Mouse (Mus musculus) erythroid progenitor cell, adult 5-6 weeks (primary cell): ENCODE data around the gene Mpped1. TPM values are rescaled to one million over a fixed set of nuclear protein-coding genes. Genes with fewer than 3 reads are reported as not detected.

Source experiments
- ATAC-seq: replicated peaks from 2 replicates; pipeline ENCODE4 v1.8.0; 2016; ENCODE audit warnings: moderate number of reproducible peaks, mild to moderate bottlenecking, moderate TSS enrichment, inconsistent platforms; ENCODE audit not compliant: poor library complexity, low FRiP score, severe bottlenecking
- total RNA-seq, 2 experiments: library from RNA; stranded (forward) in 1 of 2; stranded (reverse) in 1 of 2; fragments of 150-400 nt in 1 of 2; fragments of 186-747, 209-891 nt in 1 of 2; gene quantifications; 2 replicates each; pipeline versions ENCODE4 v1.2.3 to v1.2.4; 2015 to 2017; ENCODE audit warnings: low replicate concordance in 2 of 2

Mpped1 gene
- total RNA-seq, 2 experiments from 2014 or later = not detected

DNA sequence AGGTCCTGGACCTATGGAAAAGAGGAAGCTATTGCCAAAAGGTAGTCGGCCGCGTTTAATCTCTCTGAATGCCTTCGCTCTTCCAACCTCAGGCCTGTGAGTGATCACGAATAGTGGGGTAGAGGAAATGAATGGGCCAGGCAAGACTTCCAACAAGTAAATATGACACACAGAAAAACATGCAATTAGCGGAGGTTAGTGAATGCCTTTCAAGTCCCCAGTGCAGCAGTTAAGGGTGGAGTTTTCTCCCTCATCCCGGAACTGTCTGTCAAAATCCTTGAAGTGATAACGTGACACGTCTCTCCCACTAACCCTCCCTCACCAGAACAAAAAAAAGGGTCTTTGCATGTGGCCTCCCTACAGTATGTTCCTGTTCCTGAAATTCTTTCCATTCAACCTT lies 3.0 kb downstream of the Mpped1 start:
- ATAC-seq = no peak

DNA sequence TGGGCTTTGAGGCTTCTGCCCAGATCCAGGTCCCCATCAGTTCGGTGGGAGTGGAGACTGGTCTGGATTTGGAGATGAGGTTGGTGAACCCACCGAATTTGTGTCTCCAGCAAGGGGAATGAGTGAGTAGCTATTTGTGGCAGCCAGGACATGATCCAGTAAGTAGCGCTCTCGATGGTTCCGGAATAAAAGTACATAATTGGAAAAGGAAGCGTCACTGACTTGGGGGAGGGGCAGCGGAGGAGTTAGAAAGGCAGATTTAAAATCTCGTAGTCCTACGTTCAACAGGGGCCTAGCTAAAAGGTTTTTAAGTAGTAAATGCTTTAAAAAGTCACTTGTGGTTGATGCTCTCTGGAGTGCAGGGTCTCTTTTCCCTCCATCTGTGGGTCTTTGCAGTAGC lies 5.5 kb downstream of the Mpped1 start:
- no peak for ATAC-seq

DNA sequence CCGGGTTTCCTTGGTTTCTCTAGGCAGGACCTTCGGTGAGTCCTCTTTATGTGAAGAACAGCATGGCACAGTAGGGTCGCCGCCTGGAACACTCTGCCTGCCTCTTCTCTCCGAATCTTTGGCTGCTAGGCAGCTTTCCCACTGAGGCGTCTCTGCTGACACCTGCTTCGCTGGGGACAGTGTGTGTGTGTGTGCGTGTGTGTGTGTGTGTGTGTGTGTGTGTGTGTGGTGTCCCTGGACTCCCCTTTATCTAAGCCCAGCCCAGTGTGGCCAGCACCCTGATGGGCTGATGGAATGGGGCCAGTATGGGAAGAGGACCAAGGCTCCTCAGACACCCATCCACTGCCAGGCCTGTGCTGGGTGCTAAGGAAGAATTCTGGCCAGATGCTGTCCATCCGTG lies 9.8 kb downstream of the Mpped1 start:
- ATAC-seq = no peak

DNA sequence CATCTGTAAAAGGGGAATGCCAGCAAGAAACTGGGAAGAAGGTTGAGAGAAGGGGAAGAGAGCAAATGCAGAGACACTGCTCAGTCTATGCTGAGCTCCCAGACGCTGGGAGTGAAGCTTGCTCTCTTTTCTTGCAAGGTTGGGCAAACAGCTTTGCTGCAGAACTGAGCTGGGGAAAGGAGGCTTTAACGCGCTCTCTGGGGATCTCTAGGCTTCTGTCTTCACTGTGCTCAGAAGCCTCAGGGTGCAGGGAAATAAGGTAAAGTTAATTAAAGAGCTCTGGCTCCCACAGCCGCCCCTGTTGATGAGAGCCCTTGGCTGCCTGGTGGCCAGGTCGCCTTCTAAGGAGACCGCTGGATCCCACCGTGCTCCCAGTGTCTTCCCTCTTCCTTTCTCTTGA lies 17.7 kb downstream of the Mpped1 start:
- ATAC-seq = no peak

DNA sequence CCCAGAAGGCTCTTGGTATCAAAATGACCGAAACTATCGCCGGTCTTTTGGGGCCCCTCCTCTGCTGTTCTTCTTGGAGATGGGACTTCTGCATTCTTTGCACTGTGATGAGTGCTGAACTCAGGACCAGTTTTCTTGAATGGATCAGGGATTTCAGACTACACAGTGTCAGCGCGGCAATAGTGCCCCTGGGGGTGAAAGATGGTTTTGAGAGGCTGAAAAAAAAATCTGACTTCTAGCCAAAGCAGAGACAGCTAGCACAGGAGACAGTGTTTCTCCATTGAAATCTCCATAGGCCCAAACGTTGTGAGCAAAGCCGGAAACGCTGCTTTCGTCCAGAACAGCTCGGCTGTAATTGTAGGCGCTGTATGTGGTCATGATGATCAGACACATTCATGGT lies 19.7 kb downstream of the Mpped1 start:
- no peak for ATAC-seq

DNA sequence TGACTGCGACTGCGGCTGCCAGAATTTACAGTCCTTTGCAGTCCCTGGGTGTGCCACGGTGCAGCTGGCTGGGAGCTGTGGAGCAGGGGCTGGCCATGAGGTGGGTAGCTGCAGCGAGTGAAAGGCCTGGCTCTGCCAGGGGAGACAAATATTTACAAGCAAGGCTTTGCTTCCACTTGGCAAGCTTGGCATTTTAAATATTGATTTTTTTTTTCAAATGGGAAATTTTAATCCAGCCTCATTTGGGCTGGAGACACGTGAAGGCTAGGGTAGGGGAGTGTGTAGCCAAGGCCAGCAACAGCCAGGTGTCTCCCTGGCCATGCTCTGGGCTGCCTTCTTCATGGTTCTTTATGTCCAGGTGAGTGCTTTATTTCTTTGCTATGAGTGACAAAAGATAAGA lies 21.7 kb downstream of the Mpped1 start:
- no peak for ATAC-seq

DNA sequence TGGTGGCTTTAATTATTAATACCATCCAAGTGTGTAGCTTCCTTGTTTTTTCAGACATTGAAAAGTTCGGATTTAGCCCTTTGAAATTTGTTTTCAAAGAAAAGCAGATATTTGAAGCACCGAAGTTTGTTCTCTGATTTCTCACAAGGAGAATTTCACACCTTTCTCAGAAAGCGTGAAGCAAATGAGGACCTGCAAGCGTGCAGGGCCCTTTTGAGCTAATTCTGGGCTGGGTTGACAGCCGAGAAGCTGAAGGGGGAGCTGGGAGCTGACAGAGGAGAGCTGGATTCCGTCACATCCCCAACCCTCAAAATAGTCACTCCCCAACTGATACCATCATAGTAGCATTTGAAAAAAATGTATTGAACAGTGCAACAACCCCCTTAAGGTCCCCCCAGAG lies 34.8 kb downstream of the Mpped1 start:
- ATAC-seq = no peak

DNA sequence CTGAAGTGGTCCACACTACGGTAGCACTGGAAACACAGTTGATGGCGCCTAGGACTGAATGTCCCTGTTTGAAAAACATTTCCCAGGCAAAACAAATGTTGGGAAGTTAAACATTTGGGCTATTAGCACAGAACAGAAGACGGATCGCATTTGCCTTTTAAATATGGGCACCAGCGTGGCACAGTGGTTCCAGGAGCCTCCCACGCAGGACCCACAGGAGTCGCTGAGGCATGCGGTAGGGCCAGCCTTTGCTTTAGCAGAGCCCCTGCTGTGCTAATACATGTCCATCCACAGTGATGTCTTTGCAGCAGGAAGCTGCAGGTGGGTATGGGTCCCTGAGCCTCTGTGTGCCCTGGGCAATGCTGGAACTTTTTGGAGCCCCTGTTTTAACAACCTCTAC lies 48.7 kb downstream of the Mpped1 start:
- no peak for ATAC-seq

DNA sequence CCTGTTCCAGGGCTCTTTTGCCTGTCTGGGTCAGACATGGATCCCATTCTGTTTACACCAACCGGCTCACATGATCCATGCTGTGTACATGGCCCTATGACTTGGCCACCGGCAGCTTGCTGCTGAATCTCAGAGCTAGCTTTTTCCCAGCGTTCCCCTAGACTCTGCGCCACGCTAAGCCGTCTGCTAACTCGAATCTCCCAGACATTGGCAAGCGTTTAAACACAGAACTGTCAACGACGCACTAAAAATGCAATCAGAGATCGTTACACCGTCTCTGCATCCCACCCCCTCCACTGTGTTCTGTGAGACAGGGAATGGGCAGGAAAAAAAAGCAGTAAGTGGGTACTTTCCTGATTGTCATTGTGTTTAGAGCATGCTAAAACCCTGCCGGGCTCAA lies 50.0 kb downstream of the Mpped1 start:
- no peak for ATAC-seq

DNA sequence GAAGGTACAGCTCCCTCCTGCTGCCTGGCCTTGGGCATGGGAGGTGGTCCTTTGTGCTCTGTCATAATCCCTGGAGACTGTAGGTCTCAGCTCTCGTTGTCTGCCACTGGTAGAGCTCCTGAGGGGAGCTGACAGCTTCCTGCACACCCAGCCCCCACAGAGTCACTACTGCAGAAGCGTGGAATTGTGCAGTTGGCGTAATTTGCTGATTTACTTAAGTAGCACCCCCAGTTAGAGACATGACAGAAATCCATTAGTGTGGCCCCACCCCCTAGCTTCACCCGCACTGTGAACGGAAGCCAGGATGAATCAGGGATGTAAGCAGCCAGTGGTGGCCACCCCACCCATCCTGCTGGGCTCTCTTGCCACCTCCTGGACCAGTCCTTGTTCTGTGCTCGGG lies 53.0 kb downstream of the Mpped1 start:
- ATAC-seq = no peak

DNA sequence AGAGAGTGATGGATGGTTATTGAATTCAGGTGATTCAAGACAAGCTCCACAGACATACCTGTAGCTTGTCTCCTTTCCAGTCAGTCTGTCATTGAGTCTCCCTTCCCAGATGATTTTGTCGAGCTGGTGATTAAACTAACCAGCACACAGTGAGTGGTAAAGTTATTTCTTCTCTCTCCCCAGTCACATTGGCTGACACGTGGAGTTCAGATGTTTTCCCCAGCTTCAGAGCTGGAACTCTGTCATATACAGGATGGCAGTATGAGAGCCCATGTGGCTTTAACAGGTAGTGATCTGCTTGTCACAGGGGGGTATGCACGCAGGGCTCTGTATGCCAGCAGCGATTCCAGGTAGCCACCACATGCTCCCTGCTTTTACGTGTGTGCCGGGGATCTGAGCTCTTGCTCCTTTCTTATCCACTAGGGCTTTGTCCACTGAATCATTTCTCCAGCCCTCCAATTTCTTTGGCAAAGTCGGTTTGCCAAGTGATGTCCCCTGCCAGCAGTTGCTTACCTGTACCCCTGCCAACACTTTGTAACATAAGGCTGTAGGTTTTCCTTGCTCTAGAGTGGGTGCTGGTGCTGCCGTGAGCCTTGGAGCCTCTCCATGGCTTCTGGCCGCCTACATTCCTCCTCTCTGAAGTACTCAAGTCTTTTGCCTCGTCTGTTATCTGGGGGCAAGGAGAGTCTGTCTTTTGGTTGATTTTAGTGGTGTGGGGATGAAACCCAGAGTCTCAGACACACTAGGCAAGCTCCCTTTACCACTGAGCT lies 61.9 kb downstream of the Mpped1 start:
- ATAC-seq = no peak

DNA sequence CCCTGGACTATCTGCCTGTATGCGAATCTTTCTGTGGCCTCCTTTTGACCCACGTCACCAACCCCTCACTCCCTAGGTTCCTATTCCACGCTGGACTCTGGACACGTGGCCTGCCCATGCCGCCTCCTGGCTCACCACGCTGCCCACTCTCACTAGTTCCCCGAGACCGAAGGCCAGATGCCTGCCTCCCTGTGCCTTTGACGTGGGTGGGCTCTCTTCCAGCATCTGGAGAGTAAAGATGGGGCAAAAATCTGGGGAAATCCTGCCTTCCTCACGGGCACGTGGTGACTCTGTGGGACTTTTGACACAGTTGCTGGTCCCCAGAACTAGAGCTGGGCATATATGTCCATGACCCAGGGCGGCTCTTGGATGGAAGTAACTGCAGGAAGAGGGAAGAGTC lies 63.2 kb downstream of the Mpped1 start:
- ATAC-seq = no peak

DNA sequence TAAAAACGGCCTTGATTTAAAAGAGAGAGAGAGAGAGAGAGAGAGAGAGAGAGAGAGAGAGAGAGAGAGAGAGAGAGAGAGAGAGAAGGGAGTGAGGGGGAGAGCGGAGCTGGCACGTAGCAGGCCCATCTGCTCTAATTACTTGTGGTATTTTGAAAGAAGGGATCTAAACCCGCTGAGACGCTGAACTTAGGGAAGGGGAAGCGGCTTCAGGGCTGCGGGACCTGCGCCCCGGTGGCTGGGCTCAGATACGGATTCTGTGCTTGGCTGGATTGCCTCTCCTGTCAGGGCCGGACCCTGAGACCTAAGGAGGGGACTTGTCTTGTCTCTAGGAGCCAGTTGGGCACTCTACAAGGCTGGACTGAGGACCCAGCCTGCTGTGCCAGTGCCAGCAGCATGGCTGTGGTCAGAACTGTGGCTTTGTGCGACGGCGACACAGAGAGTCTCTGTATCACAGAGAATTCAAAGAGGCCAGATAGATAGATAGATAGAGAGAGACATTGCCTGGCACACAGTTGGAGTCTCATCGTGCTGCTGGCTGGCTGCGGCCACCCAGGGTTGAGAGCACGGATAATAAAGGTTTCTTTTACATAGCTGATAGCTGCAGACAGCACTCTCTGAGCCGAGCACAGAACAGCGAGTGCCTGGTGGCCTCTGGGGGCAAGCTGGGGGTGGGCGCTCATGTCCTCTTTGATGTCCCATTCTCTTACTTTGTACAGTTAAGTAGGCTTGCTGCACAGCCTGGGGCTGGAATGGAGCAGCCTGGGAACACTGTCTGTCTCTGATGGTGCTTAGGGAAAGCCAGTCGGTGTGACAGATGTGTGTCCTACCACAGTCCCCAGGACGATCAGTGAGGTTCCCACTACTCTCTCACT lies 63.9 kb downstream of the Mpped1 start:
- ATAC-seq = no peak

DNA sequence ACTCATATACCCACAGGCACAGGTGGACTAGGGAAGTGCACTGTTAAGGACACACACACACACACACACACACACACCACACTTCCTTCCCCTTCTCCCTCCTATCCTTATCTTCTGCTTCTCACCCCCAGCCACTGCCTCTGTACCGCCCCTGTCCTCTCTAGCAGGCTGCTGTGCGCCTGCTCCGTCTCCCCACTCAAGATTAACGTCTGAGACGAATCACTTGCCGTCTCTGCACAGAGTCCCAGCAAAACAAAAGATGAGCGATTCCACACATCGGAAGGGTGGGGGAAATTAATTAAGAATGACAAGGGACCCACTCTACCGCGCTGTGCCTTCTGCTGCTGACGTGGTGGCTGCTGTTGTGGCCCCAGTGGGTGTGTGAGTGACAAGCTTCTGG lies 66.5 kb downstream of the Mpped1 start:
- ATAC-seq = no peak

DNA sequence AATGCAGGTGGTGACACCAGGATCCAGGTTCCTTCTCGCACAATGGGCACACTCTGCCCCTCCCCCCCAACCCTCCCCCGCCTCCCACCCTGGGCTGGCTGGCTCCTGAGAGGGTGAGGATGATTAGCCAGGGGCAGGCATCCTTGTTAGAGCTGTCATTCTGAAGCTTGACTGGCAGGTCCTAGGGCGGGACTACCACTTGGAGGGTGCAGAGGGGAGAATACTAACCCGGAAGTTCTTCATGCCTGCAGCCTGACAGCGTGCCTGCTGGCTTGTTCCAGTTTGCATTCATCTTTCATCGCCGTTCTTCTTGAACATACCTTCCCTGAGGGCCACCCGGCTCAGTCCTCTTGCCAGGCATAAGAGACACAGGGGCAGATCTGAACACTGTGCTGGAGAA lies 67.3 kb downstream of the Mpped1 start:
- no peak for ATAC-seq

DNA sequence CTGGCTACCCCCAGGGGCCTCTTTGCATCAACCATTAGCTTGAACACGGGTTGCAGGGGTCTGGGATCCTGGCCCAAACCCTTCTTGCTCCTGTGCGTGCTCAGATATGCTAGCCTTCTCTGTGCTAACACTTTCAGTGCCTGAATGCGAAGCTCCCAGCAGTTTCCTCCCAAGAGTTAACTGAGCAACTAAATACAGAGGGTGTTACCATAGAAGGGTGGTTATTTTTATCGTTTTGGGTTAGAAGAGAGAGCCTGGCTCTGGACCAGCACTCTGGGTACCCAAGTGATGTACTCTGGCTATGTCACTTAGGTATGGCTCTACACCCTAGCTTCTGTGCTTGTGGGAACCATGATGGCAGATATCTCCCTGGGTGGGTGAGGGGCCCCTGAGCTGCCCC lies 68.2 kb downstream of the Mpped1 start:
- no peak for ATAC-seq

DNA sequence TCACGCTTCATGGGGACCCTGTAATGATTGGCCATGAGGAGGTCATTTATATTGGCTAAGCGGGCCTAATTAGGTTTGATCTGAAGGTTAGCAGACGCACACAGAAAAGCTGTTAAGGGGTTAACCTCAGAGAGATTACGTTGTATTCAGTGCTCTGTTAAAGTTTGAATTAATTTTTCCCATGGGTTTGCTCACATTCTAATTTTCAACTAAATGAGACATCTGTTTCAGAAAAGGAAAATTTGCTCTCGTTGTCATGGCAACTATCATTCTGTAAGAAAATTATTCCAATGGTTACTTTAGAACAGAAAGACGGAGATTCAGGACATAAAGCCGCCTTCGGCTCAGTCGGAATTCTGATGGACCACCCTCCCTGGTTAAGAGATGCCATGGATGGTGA lies 68.9 kb downstream of the Mpped1 start:
- ATAC-seq = no peak

DNA sequence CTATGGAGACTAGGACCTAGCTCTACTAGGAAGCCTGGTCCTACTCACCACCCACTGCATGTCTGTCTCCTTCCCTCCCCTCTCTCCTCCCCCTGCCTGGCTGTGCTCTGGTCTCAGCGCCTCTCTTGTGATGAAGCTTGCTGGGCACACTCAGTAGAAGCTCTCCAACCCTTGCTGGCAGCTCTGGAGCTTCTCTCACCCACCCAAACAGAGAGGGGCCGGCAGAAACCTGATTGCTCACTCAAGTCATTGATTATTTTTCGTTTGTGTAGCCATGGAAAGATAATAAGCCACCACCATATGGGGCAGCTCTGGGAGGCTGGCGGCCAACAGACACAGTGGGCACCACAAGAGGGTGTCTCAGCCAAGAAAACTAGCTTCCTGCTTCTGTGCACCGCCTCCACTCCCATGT lies 74.1 kb downstream of the Mpped1 start:
- ATAC-seq = no peak

DNA sequence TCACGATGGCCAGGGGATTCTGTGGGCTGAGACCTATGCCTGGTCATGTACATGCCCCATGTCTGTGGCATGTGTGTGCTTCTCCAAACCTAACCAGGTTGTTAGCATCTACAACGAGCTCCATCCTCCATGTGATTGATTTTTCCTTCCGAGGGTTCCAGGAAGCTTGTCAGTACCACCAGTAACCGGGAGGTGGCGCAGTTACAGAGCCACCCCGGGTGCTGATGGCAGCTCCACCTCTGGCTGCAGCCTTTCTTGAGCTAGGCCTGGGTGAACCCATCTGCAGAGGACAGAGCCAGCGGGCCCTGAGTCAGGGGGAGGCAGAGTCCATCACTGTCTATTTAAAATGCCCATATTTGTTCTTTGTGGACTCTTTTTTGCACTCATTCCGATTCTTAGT lies 77.9 kb downstream of the Mpped1 start:
- no peak for ATAC-seq

DNA sequence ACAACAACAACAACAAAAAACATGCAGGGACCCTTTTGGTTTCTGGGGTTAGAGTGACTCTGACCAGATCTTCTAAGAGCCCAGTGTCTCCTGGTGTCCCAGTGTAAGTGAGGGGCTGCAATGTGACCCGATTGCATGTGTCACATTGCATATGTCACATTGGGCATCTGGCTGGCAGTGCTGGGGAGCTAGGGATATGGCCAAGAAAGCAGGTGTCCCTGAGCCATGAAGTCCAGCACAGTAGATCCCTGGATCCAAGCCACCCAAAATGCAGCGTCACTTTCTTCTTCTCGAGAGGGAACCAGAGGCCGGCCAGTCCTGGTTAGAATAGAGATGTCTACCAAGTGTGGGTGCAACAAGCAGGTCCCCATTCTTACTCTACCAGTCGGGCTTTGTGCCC lies 86.4 kb downstream of the Mpped1 start:
- ATAC-seq = no peak

DNA sequence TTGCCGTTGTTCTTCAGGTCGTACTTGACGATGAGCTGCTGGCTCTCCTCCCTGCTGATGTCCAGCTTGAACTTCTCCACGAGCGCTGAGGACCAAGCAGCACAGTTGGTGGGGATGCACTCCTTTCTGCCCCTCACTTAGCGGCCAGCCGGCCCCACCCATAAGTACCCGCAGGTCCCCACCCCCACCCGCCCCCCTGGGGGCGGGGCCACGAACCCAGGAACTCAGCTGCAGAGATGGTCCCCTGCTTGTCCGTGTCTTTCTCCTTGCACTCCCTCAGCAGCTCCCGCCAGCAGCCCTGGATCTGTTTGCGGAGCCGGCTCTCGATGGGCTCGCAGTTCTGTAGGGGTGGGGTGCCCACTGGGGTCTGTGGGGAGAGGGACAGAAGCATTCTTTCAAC lies 91.7 kb downstream of the Mpped1 start:
- ATAC-seq = no peak
